Mouse (Mus musculus): Measurements from ENCODE around the gene Rgs9. TPM values are rescaled to one million over a fixed set of nuclear protein-coding genes. Genes with fewer than 3 reads are reported as not detected.

The Rgs9 gene
- polyA plus RNA-seq, 1 experiment from 2014 or later: 0.13 TPM

GRCm38 (mm10) chr11:109237796-109238195, 60.1 kb downstream of the Rgs9 start:
- WGBS (ENCODE audit: insufficient replicate concordance): 52% methylated on average over 8 of the region's 8 CpGs
- no peaks in the 10 kb centered on the region for H3K4me1 ChIP-seq (ENCODE audit: control insufficient read depth, low read depth, low read length)
- no peaks in the 10 kb centered on the region for H3K9me3 ChIP-seq (replicated peaks; ENCODE audit: control insufficient read depth, low read length)
- no peak overlapping the region for H3K9ac ChIP-seq (ENCODE audit: low read depth, low read length)
- H3K4me3 ChIP-seq (ENCODE audit: low read depth, low read length): no peak overlapping the region
- no peak overlapping the region for H3K27ac ChIP-seq (ENCODE audit: low read length)
- no peak for ATAC-seq (ENCODE audit: low read depth)
- no peaks in the 10 kb centered on the region for H3K27me3 ChIP-seq (ENCODE audit: control insufficient read depth, insufficient read depth, low read depth, low read length)
- H3K4me2 ChIP-seq (ENCODE audit: low read depth, low read length): no peak overlapping the region
- H3K36me3 ChIP-seq (ENCODE audit: control insufficient read depth, insufficient read depth): no peaks in the 10 kb centered on the region

GRCm38 (mm10) chr11:109233627-109234026, 64.3 kb downstream of the Rgs9 start:
- 52% methylated on average over 3 of the region's 3 CpGs for WGBS (ENCODE audit: insufficient replicate concordance)
- ATAC-seq (ENCODE audit: low read depth): no peak
- Histone ChIP-seq H3K36me3 (ENCODE audit: control insufficient read depth, insufficient read depth) (no peaks in the 10 kb centered on the region), H3K9me3 (replicated peaks; ENCODE audit: control insufficient read depth, low read length) (no peaks in the 10 kb centered on the region), H3K4me2 (ENCODE audit: low read depth, low read length) (no peak overlapping the region), H3K27ac (ENCODE audit: low read length) (no peak overlapping the region), H3K4me1 (ENCODE audit: control insufficient read depth, low read depth, low read length) (no peaks in the 10 kb centered on the region), H3K9ac (ENCODE audit: low read depth, low read length) (no peak overlapping the region), H3K4me3 (ENCODE audit: low read depth, low read length) (no peak overlapping the region), H3K27me3 (ENCODE audit: control insufficient read depth, insufficient read depth, low read depth, low read length) (no peaks in the 10 kb centered on the region)

GRCm38 (mm10) chr11:109232811-109233210, 65.1 kb downstream of the Rgs9 start:
- H3K4me1 ChIP-seq (ENCODE audit: control insufficient read depth, low read depth, low read length): no peaks in the 10 kb centered on the region
- no peak overlapping the region for H3K27ac ChIP-seq (ENCODE audit: low read length)
- 48% methylated on average over 6 of the region's 6 CpGs for WGBS (ENCODE audit: insufficient replicate concordance)
- H3K36me3 ChIP-seq (ENCODE audit: control insufficient read depth, insufficient read depth): no peaks in the 10 kb centered on the region
- H3K9me3 ChIP-seq (replicated peaks; ENCODE audit: control insufficient read depth, low read length): no peaks in the 10 kb centered on the region
- no peak overlapping the region for H3K9ac ChIP-seq (ENCODE audit: low read depth, low read length)
- no peak overlapping the region for H3K4me2 ChIP-seq (ENCODE audit: low read depth, low read length)
- no peak for ATAC-seq (ENCODE audit: low read depth)
- no peaks in the 10 kb centered on the region for H3K27me3 ChIP-seq (ENCODE audit: control insufficient read depth, insufficient read depth, low read depth, low read length)
- no peak overlapping the region for H3K4me3 ChIP-seq (ENCODE audit: low read depth, low read length)

GRCm38 (mm10) chr11:109227139-109227538, 70.8 kb downstream of the Rgs9 start:
- no peak for ATAC-seq (ENCODE audit: low read depth)
- no peak overlapping the region for H3K4me3 ChIP-seq (ENCODE audit: low read depth, low read length)
- H3K9me3 ChIP-seq (replicated peaks; ENCODE audit: control insufficient read depth, low read length): no peaks in the 10 kb centered on the region
- H3K9ac ChIP-seq (ENCODE audit: low read depth, low read length): no peak overlapping the region
- no peak overlapping the region for H3K4me2 ChIP-seq (ENCODE audit: low read depth, low read length)
- H3K27me3 ChIP-seq (ENCODE audit: control insufficient read depth, insufficient read depth, low read depth, low read length): no peaks in the 10 kb centered on the region
- no peaks in the 10 kb centered on the region for H3K36me3 ChIP-seq (ENCODE audit: control insufficient read depth, insufficient read depth)
- 63% methylated on average over 12 of the region's 12 CpGs for WGBS (ENCODE audit: insufficient replicate concordance)
- H3K4me1 ChIP-seq (ENCODE audit: control insufficient read depth, low read depth, low read length): no peaks in the 10 kb centered on the region
- no peak overlapping the region for H3K27ac ChIP-seq (ENCODE audit: low read length)

- Histone ChIP-seq H3K9me3 (replicated peaks; ENCODE audit: control insufficient read depth, low read length) (no peaks in the 10 kb centered on the region), H3K9ac (ENCODE audit: low read depth, low read length) (no peak overlapping the region), H3K27ac (ENCODE audit: low read length) (no peak overlapping the region), H3K36me3 (ENCODE audit: control insufficient read depth, insufficient read depth) (no peaks in the 10 kb centered on the region), H3K27me3 (ENCODE audit: control insufficient read depth, insufficient read depth, low read depth, low read length) (no peaks in the 10 kb centered on the region), H3K4me2 (ENCODE audit: low read depth, low read length) (no peak overlapping the region), H3K4me3 (ENCODE audit: low read depth, low read length) (no peak overlapping the region), H3K4me1 (ENCODE audit: control insufficient read depth, low read depth, low read length) (no peaks in the 10 kb centered on the region)
- no peak for ATAC-seq (ENCODE audit: low read depth)
- 37% methylated on average over 4 of the region's 4 CpGs for WGBS (ENCODE audit: insufficient replicate concordance)
Observed at GRCm38 (mm10) chr11:109221209-109222007, 76.5 kb downstream of the Rgs9 start.

GRCm38 (mm10) chr11:109218722-109219430, 79.1 kb downstream of the Rgs9 start:
- no peak overlapping the region for H3K4me3 ChIP-seq (ENCODE audit: low read depth, low read length)
- ATAC-seq (ENCODE audit: low read depth): no peak
- no peaks in the 10 kb centered on the region for H3K36me3 ChIP-seq (ENCODE audit: control insufficient read depth, insufficient read depth)
- no peaks in the 10 kb centered on the region for H3K9me3 ChIP-seq (replicated peaks; ENCODE audit: control insufficient read depth, low read length)
- H3K4me1 ChIP-seq (ENCODE audit: control insufficient read depth, low read depth, low read length): no peaks in the 10 kb centered on the region
- H3K27me3 ChIP-seq (ENCODE audit: control insufficient read depth, insufficient read depth, low read depth, low read length): no peaks in the 10 kb centered on the region
- 45% methylated on average over 15 of the region's 15 CpGs for WGBS (ENCODE audit: insufficient replicate concordance)
- H3K4me2 ChIP-seq (ENCODE audit: low read depth, low read length): no peak overlapping the region
- H3K27ac ChIP-seq (ENCODE audit: low read length): no peak overlapping the region
- no peak overlapping the region for H3K9ac ChIP-seq (ENCODE audit: low read depth, low read length)

GRCm38 (mm10) chr11:109217827-109218536, 79.9 kb downstream of the Rgs9 start:
- 48% methylated on average over 12 of the region's 12 CpGs for WGBS (ENCODE audit: insufficient replicate concordance)
- Histone ChIP-seq H3K4me2 (ENCODE audit: low read depth, low read length) (no peak overlapping the region), H3K9me3 (replicated peaks; ENCODE audit: control insufficient read depth, low read length) (no peaks in the 10 kb centered on the region), H3K27ac (ENCODE audit: low read length) (no peak overlapping the region), H3K4me3 (ENCODE audit: low read depth, low read length) (no peak overlapping the region), H3K9ac (ENCODE audit: low read depth, low read length) (no peak overlapping the region), H3K27me3 (ENCODE audit: control insufficient read depth, insufficient read depth, low read depth, low read length) (no peaks in the 10 kb centered on the region), H3K36me3 (ENCODE audit: control insufficient read depth, insufficient read depth) (no peaks in the 10 kb centered on the region), H3K4me1 (ENCODE audit: control insufficient read depth, low read depth, low read length) (no peaks in the 10 kb centered on the region)
- ATAC-seq (ENCODE audit: low read depth): no peak

GRCm38 (mm10) chr11:109210772-109211171, 87.2 kb downstream of the Rgs9 start:
- ATAC-seq (ENCODE audit: low read depth): no peak
- Histone ChIP-seq H3K36me3 (ENCODE audit: control insufficient read depth, insufficient read depth) (no peaks in the 10 kb centered on the region), H3K4me3 (ENCODE audit: low read depth, low read length) (no peak overlapping the region), H3K9me3 (replicated peaks; ENCODE audit: control insufficient read depth, low read length) (no peaks in the 10 kb centered on the region), H3K9ac (ENCODE audit: low read depth, low read length) (no peak overlapping the region), H3K27me3 (ENCODE audit: control insufficient read depth, insufficient read depth, low read depth, low read length) (no peaks in the 10 kb centered on the region), H3K4me1 (ENCODE audit: control insufficient read depth, low read depth, low read length) (no peaks in the 10 kb centered on the region), H3K27ac (ENCODE audit: low read length) (no peak overlapping the region), H3K4me2 (ENCODE audit: low read depth, low read length) (no peak overlapping the region)
- 55% methylated on average over 11 of the region's 11 CpGs for WGBS (ENCODE audit: insufficient replicate concordance)

GRCm38 (mm10) chr11:109210341-109210740, 87.6 kb downstream of the Rgs9 start:
- H3K36me3 ChIP-seq (ENCODE audit: control insufficient read depth, insufficient read depth): no peaks in the 10 kb centered on the region
- WGBS (ENCODE audit: insufficient replicate concordance): 50% methylated on average over 7 of the region's 7 CpGs
- H3K4me1 ChIP-seq (ENCODE audit: control insufficient read depth, low read depth, low read length): no peaks in the 10 kb centered on the region
- H3K9me3 ChIP-seq (replicated peaks; ENCODE audit: control insufficient read depth, low read length): no peaks in the 10 kb centered on the region
- H3K4me2 ChIP-seq (ENCODE audit: low read depth, low read length): no peak overlapping the region
- no peak for ATAC-seq (ENCODE audit: low read depth)
- H3K9ac ChIP-seq (ENCODE audit: low read depth, low read length): no peak overlapping the region
- no peak overlapping the region for H3K4me3 ChIP-seq (ENCODE audit: low read depth, low read length)
- H3K27ac ChIP-seq (ENCODE audit: low read length): no peak overlapping the region
- H3K27me3 ChIP-seq (ENCODE audit: control insufficient read depth, insufficient read depth, low read depth, low read length): no peaks in the 10 kb centered on the region

Measured in liver, embryonic 16.5 days (tissue).